Mouse (Mus musculus): ENCODE measurements around the gene Suclg2.
"Not testable (repeated sequence)": the region's sequence is repeated elsewhere in the genome, so short reads cannot be mapped to it uniquely, and the experiment has no call there.

Suclg2 gene

GRCm38 (mm10) chr6:95621821-95622220, 96.8 kb downstream of the Suclg2 start:
- DNase-seq (ENCODE audit: low read depth, low spot score): no peak

- DNase-seq (ENCODE audit: low read depth, low spot score): no peak
Observed at GRCm38 (mm10) chr6:95620804-95621203, 97.8 kb downstream of the Suclg2 start.

GRCm38 (mm10) chr6:95619817-95620216, 98.8 kb downstream of the Suclg2 start:
- no peak for DNase-seq (ENCODE audit: low read depth, low spot score)

- no peak for DNase-seq (ENCODE audit: low read depth, low spot score)
Observed at GRCm38 (mm10) chr6:95618434-95618833, 100.2 kb downstream of the Suclg2 start.

GRCm38 (mm10) chr6:95613228-95613627, 105.4 kb downstream of the Suclg2 start:
- no peak for DNase-seq (ENCODE audit: low read depth, low spot score)

GRCm38 (mm10) chr6:95612412-95613022, 106.1 kb downstream of the Suclg2 start:
- DNase-seq (ENCODE audit: low read depth, low spot score): no peak

GRCm38 (mm10) chr6:95611059-95611458, 107.5 kb downstream of the Suclg2 start:
- DNase-seq (ENCODE audit: low read depth, low spot score): no peak

- no peak for DNase-seq (ENCODE audit: low read depth, low spot score)
Observed at GRCm38 (mm10) chr6:95608123-95608522, 110.5 kb downstream of the Suclg2 start.

GRCm38 (mm10) chr6:95600731-95601130, 117.9 kb downstream of the Suclg2 start:
- DNase-seq (ENCODE audit: low read depth, low spot score): not testable (repeated sequence)

GRCm38 (mm10) chr6:95596766-95597750, 121.5 kb downstream of the Suclg2 start:
- no peak for DNase-seq (ENCODE audit: low read depth, low spot score)

GRCm38 (mm10) chr6:95595852-95596251, 122.7 kb downstream of the Suclg2 start:
- no peak for DNase-seq (ENCODE audit: low read depth, low spot score)

GRCm38 (mm10) chr6:95594239-95594638, 124.4 kb downstream of the Suclg2 start:
- no peak for DNase-seq (ENCODE audit: low read depth, low spot score)

GRCm38 (mm10) chr6:95592396-95592795, 126.2 kb downstream of the Suclg2 start:
- DNase-seq (ENCODE audit: low read depth, low spot score): no peak

- DNase-seq (ENCODE audit: low read depth, low spot score): no peak
Observed at GRCm38 (mm10) chr6:95590463-95590862, 128.1 kb downstream of the Suclg2 start.

- DNase-seq (ENCODE audit: low read depth, low spot score): no peak
Observed at GRCm38 (mm10) chr6:95587108-95587796, 131.3 kb downstream of the Suclg2 start.

- DNase-seq (ENCODE audit: low read depth, low spot score): no peak
Observed at GRCm38 (mm10) chr6:95581893-95582292, 136.7 kb downstream of the Suclg2 start.

- no peak for DNase-seq (ENCODE audit: low read depth, low spot score)
Observed at GRCm38 (mm10) chr6:95579792-95580191, 138.8 kb downstream of the Suclg2 start.

GRCm38 (mm10) chr6:95575531-95575930, 143.1 kb downstream of the Suclg2 start:
- no peak for DNase-seq (ENCODE audit: low read depth, low spot score)

- DNase-seq (ENCODE audit: low read depth, low spot score): no peak
Observed at GRCm38 (mm10) chr6:95574867-95575266, 143.7 kb downstream of the Suclg2 start.

GRCm38 (mm10) chr6:95574389-95574788, 144.2 kb downstream of the Suclg2 start:
- no peak for DNase-seq (ENCODE audit: low read depth, low spot score)

GRCm38 (mm10) chr6:95573035-95573759, 145.4 kb downstream of the Suclg2 start:
- DNase-seq (ENCODE audit: low read depth, low spot score): no peak
